Mouse (Mus musculus): ENCODE measurements around the gene Pcsk6.

Pcsk6 gene

DNA sequence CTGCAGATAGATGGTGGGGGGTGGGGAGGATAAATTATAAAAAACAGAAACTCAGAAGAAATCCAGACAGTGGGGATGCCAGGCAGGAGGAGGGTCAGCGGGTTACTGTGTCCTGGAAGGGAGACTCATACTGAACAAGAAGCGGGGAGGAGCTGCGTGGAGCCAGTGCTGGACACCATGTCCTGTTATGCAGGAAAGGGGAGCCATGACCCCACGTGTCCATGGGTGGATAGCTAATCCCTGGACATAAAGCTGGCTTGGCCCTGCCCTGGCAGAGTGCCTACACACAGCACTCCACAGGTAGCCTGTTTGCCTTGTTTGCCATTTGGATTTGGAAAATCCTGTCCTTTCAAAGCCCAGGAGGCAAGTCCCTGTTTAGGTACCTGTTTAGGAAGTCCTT is 186.4 kb downstream of the Pcsk6 start:
- no peak for DNase-seq (ENCODE audit: low read depth, low spot score)

DNA sequence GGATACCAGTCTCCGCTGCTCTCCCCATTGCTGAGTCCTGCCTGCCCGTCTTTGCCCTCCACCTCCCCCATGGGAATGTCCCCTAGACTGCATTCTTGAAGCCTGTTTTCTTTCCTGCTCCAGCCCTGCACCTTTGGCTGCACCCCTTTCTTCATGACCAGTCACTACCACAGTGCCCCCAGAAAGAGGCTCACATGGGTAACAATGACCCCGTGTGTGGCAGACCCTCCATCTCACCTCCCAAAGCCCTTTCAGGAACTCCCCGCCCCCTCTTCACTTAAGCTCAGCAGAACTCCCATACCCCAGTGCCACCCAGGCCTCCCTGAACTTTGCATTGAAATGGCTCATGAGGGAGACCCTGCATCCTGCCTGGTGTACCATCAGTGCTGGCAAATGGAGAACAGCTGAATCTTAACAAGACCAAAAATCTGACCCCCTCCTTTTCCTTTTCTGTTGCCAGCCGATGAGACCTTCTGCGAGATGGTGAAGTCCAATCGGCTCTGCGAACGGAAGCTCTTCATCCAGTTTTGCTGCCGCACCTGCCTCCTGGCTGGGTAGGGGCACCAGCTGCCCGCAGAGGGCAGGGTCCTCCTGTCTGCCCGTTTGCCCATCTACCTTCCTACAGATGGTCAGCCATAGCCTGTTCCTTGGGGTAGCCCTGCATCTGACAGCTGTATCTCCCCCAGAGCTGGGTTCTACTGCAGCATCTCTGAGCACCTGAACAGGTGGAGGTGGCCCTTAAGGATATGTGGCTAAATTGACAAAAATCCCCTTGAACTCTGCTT is 187.1 kb downstream of the Pcsk6 start:
- no peak for DNase-seq (ENCODE audit: low read depth, low spot score)

DNA sequence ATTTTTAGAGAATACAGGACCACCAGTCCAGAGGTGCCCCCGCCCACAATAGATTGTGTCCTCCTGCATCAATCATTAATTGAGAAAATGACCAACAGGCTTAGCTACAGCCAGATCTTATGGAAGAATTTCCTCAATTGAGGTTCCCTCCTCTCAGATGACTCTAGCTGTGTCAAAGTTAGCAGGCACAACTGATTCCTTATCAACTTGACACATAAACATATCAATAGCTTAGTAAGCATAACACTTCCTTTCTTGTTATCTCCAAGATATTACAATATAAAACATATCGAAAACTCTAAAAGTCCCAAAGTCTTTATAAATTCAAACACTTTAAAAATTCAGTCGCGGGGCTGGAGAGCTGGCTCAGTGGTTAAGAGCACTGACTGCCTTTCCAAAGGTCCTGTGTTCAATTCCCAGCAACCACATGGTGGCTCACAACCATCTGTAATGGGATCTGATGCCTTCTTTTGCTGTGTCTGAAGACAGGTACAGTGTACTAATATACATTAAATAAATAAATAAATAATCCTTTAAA is 192.5 kb downstream of the Pcsk6 start:
- DNase-seq (ENCODE audit: low read depth, low spot score), result no peak

DNA sequence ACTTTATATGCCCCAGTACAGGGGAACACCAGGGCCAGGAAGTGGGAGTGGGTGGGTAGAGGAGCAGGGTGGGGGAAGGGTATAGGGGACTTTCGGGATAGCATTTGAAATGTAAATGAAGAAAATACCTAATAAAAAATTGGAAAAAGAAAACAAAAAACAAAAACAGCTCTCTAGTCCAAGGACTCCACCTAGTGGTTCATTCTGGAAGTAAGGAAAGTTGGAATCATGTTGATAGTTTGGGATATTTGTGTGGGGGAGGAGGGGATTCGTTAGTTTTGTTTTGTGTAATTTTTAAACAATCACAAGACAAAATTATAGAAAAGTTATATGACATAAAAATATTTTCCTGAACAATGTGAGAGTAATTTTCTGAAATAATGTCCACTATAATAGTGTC is 193.8 kb downstream of the Pcsk6 start:
- peak; percentile 36 for DNase-seq (ENCODE audit: low read depth, low spot score)

DNA sequence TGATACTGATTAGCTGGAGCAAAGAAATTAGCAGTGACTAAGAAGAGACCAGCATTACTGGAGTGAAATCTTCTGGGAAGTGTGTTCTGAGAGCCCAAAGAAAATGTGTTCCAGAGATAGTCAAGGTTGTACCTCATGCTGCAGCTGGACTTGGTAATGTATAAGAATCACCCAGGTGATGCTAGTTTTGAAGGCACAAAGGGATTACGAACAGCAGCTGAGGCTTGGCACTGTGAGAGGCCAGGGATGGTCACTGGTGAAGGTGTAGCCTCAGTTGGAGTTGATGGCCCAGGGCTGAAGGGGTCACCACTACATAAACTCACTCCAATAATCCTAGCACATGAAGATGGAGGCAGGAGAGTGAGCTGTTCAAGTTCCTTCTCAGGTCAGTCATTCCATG is 197.2 kb downstream of the Pcsk6 start, which contains the start of gene Snrpa1:
TSS of gene Snrpa1 (plus strand) at position 301 of the 400 bp plus-strand sequence.
- no peak for DNase-seq (ENCODE audit: low read depth, low spot score)

DNA sequence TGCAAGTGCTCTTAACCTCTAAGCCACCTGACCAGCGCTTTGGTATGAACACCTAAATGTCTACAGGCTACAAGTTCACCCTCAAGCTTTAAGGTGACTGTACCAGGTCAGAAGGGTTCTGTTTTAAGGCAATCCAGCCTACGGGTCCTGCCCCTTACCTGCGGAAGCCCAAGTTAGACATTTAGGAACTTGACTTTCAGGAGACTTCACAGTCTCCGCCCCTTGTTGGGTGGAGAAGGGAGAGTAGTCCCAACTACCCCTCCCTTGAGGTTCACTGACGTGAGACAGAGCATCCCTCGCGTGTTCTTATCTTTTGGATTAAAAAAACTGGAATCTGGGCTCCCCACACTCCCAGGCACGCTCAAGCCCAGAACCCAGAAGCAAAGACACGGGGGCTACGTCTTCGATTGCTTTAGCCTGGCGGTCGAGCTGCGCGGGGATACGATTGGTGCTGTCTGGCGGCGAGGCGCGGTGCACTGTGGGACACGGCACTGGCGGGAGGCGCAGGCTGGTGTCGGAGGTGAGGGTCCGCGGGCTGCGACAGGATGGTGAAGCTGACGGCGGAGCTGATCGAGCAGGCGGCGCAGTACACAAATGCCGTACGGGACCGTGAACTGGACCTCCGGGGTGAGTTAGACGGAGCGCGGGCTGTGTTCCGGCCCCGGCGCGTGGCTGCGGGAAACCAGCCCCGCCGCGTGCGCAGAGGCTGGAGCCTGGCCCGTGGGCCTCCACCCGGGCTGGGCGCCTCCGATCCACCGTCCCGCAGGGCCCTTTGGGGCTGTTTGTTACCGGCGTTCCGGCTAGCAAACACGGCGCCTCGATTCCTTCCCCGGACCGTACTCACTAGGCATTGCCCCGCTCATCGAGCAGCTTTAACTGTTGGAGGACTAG is 198.8 kb downstream of the Pcsk6 start:
- peak; percentile 96 for DNase-seq (ENCODE audit: low read depth, low spot score)

DNA sequence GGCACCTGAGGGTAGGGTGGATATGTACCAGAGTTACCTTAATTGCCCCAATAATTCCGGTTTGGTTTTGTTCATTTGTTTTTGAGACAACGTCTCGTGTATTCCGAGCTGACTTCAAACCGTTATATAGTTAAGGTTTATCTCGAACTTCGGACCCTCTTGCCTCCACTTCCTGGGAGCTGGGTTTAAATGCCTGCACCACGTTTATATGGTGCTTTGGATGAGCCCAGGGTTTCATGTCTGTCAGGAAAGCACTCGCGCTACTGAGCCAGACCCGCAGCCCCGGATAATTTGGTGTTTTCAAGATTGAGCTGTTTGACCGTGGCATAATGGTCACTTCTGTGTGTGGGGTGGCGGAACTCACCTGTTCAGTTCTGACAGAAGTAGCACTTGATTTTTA is 199.5 kb downstream of the Pcsk6 start:
- no peak for DNase-seq (ENCODE audit: low read depth, low spot score)

DNA sequence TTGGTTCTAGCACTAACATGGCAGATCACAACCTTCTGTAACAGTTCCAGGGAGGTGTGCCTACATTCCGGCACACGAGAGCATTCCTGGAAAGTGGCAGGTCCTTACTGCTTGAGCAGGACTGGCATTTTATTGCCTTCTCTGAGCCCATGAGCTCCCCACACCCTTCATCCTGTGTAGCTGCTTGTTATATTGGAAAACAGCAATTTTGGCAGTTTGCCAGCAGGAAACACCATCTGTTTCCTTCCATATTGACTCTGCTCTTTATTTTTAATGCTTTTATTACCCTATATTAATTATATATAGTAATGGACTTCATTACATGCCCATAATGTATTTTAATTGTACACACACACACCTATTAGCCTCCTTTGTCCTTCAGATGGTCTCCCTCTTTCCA is 214.9 kb downstream of the Pcsk6 start:
- peak; percentile 64 for DNase-seq (ENCODE audit: low read depth, low spot score)

DNA sequence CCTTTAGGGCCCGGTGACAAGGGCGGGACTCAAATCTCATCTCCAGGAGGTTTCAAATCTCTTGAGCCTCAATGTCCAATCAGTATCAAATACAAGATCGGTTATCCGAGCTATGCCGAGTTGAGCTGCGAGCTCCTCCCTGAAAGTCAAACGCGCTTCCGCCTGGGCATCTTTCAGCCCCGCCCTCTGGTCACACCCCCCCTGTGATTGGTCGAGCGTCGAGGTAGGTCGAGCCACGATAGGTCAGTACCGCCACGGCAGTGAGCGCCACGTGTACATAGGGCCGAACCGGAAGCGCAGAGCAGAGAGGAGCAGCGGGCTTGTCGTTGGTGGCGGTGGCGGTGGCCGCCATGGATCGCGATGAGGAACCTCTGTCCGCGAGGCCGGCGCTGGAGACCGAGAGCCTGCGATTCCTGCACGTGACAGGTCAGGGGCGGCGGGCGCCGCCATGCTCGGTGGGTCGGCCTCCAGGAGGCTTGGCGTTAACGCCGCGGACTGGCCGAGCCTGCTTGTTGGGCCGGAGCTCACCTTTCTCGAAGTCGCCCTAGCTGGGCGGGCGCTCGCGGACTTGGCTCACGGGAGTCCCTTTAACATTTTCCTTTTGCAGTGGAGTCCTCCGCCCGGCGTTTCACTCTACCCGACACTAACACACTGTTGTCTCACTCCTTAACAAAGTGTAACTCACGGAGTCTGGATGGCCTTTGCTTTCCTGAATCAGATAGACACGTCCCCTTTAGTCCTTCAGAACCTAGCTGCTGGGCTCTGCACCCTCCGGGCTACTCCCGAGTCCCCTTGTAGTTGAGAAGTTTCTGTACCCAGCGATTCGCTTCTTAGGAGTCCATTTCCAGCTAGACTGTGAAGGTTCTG is 218.1 kb downstream of the Pcsk6 start, which contains the start of gene Selenos:
TSS of gene Selenos (plus strand) at position 286 of the 867 bp plus-strand sequence.
- DNase-seq (ENCODE audit: low read depth, low spot score), result peak; percentile 99

DNA sequence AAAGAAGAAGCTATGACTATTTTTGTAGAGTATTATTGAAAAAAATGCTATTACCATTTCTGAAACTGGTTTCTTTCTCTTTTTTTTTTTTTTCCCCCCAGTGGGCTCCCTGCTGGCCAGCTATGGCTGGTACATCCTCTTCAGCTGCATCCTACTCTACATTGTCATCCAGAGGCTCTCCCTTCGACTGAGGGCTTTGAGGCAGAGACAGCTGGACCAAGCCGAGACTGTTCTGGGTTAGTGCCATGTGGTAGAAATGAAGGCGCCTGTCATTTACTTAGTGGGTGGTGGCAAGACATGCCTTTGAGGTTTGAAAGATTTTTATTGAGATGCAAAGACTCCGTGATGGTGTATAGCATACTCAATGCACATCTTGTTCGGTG is 218.7 kb downstream of the Pcsk6 start:
- DNase-seq (ENCODE audit: low read depth, low spot score), result peak; percentile 17

DNA sequence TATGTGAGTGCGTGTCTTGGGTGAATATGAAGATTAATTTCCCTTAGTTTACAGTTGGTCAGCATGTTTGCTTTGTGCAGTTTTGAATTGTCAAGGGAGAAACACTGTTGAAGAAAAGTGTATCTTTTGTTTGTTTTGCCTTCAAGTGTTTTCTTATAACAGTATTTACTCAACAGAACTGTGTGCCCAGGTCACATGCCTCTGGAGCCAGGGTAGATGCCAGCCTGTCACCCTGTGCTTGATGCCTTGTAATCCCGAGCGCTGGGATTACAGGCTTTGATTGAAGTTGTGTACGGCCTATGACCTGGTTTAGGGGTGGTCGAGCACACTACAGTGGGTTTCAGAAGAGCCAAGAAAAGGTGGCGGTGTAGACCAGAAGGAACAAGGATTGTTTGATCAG is 222.2 kb downstream of the Pcsk6 start:
- DNase-seq (ENCODE audit: low read depth, low spot score), result no peak

DNA sequence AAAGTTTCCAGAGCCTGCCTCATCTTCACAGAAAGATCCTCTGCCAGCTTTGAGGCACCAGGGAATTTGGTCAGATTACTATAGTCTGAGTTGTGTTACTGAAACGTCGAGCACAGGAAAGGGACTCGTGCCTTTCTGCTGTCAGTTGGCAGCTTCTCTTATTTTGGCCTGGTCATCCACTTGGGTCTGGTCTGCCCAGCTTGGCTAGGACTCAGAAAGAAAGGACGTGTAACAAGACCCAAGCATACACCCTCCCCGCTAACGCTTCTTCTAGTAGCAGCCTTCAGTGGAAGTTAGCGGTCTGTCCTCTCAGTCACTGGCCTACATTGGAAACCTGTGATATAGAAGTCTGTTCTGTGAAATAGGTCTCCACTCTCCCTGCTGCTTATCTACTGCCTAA is 223.0 kb downstream of the Pcsk6 start:
- DNase-seq (ENCODE audit: low read depth, low spot score), result no peak

DNA sequence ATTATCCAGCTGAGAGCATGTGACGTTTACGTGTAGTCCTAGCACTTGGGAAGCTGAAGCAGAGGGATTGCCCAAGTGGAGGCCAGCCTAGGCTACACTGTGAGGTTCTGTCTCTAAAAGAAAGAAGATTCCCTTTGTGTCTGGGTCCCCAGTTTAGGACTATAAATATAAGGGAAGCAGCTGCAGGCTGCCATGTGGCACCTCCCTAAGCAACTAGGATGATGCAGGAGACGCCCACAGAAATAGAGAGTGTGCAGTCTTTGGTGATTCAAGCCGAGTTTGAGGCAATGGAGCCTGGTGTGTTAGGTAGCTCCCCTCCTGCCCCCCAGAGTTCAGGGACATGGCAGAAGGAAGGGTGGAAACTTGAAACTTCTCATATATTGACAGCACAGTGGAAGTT is 226.1 kb downstream of the Pcsk6 start:
- peak; percentile 84 for DNase-seq (ENCODE audit: low read depth, low spot score)

DNA sequence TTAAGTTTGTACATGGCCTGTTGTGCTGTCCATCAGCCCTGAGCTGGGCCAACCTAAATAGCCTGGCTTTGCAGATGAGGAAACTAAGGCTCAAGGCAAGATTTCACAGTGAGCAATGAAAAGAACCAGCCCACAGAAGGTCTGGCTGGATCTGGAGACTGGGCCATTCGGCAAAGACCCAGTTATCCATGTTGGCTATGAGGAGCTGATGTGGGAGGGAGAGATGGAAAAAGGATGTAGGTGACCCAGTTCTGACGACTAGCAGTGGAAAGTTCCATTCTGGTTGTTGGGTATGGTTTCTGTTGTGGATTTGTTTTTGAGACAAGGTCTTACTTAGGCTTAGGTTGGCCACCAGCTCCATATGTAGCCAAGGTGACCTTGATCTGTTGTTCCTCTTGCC is 226.5 kb downstream of the Pcsk6 start:
- DNase-seq (ENCODE audit: low read depth, low spot score), result peak; percentile 75

DNA sequence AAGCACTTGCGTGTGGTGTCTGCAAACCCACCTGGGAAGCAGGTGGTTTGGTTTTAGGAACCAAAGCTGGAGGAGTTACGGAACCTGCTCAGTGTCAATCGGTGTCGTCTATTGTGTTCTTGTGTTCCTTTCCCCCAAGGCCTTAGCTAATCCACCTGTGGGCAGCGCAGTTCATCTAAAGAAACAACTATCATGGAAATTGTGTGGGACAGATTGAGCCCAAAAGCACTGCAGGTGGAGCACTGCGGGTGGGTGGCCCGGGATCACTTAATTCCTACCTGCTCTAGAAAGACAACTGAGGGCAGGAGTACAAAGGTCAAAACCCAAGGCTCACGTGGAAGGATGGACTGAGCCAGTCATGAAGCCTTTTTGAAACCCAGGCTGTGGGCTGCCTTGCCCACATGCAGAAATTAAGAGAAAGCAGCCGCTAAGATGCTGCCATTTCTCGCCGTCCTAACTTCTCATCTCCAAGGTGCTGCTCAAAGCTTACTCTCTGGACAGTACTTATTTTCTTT is 229.2 kb downstream of the Pcsk6 start:
- no peak for DNase-seq (ENCODE audit: low read depth, low spot score)

DNA sequence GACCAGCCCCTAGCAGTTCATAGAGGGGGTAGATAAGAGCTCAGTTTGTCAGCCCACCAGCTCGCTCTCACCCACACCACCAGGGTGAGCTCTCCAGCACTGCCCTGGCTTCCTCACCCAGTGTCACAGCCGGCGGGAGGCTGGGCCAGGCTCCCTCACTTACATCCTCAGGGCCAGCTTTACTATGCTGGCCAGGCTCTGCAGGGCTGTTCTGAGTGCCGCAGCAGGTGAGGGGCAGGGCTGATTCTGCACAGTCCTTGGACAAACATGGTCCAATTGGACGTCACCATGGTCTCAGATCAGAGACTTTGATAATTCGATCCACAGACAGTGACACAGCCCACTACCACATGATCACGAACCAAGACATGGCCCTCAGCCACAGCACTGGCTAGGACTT is 230.0 kb downstream of the Pcsk6 start:
- DNase-seq (ENCODE audit: low read depth, low spot score), result no peak

DNA sequence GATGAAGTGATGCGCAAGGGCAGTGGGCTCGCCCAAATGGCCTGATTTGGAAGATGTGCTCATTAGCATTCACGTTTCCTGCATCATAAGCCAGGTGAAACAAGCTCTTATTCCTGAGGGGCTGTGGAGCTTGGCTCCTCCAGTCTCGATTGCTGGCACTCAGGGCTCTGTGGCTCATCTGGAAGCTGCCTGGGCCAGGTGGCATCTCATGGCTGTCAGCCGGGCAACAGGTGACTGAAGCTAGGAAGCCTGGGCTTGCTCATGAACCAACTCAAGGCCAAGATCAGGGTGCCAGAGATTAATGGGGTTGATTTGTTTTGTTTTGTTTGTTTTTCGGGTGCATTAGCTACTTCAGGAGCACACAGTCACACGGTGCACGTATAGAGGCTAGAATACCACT is 231.1 kb downstream of the Pcsk6 start:
- peak; percentile 39 for DNase-seq (ENCODE audit: low read depth, low spot score)

DNA sequence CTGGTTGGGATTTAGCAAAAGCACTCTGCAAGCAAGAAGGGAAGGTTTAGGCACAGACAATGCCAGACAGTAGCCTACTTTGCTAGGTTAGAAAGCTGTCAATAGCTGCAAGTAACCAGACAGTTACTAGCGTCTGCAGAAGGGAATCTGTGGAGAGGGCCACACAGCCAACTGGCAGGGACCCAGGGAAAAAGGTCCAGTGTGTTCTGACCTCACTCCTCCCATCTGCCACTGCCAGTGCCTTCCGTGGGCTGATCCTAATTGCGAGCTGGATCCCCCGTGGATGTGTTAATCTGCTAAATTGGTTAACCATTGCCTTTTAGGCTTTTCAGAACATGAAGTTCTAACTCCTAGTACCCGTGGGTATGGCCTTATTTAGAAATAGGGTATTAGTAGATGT is 232.6 kb downstream of the Pcsk6 start:
- peak; percentile 62 for DNase-seq (ENCODE audit: low read depth, low spot score)

DNA sequence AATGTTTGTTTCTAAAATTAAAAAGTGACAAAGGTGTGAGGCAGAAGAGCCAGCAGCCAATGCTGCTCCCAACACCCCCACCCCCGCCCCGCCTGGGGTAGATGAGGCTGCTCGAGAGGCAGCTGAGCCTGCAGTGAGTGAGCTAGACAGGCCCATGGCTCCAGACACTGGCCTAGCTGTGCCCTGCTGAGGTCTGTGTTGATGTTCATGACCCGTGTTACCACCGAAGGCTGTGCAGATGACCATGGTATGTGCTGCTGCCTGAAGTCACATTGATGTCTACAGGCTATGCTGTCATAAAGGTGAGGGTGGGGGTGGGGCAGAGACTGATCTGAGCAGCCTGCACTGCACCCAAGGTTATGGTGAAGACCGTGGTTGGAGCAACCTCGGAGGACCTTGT is 237.3 kb downstream of the Pcsk6 start:
- no peak for DNase-seq (ENCODE audit: low read depth, low spot score)
